Mouse (Mus musculus): ENCODE data around the gene Znhit2.

- no peak for TF ChIP-seq POLR2A (IDR thresholded peaks at IDR 0.05; ENCODE audit: low read depth, low read length)
- no peak for TF ChIP-seq CTCF (IDR thresholded peaks at IDR 0.05; ENCODE audit: extremely low read depth, insufficient read depth, insufficient read length, insufficient replicate concordance)
These were observed 13.2 kb upstream of the Znhit2 start for GRCm38 (mm10) chr19:6047899-6048166.
